Mouse (Mus musculus): ENCODE measurements at regions not wholly inside any gene's neighbourhood (a gene's known extent, or its start where the extent isn't known, plus 50 kb on each side); places are given as distances from the start of the nearest gene placed in this dataset.
A peak's percentile ranks its signal among the peaks of the same experiment; 100 is the strongest.

DNA sequence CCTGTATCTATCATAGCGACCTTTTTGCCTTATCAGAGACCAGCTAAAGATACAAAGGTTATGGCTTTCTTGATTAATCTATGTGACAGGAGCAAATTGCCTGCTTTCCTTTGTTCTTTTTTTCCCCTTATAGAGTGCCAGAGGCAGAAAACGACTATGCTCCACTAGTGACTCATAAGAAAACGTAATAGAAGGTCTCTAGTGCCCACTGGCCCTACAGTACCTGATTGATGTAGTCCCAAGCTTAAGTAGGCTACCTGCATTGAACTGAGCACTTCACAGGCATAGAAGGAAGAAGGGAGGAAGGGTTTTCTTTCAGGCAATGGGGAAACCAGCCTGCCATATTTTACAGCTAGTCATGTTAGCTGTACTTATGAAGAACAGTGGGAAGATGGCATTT lies 116.0 kb upstream of the Tusc1 start:
- no peak for DNase-seq (ENCODE audit: low read depth, low spot score)

DNA sequence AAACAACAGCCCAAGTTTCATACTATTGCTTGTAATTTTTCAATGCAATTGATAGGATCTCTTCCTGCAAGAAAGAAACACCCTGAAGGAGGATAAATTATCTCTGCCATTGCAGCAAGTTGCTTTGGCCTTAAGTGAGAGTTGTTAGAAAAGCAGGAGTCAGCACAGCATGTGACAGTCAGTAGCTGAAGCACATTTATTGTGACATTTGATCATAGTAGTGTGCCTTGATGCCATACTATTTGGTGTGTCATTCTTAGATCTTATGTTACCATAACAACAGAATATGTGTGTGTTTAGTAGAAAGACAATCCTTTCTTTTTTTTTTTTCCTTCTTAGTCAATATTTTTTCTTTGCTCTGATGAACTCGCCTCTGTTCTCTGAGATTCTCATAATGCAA lies 115.5 kb upstream of the Tusc1 start:
- DNase-seq (ENCODE audit: low read depth, low spot score): no peak

DNA sequence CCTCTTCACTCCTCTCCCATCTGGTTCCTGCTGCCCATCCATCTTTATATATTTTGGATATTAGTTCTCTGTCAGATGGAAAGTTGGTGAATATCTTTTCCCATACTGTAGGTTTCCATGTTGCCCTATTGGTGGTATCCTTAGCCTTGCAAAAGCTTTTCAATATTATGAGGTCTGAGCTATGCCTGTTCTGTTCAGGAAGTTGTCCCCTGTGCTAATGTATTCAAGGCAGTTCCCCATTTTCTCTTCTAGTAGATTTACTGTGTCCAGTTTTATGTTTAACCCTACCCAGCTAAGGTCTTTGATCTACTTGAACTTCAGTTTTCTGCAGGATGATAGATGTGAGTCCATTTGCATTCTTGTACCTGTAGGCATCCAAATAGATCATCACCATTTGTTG lies 109.4 kb upstream of the Tusc1 start:
- no peak for DNase-seq (ENCODE audit: low read depth, low spot score)

DNA sequence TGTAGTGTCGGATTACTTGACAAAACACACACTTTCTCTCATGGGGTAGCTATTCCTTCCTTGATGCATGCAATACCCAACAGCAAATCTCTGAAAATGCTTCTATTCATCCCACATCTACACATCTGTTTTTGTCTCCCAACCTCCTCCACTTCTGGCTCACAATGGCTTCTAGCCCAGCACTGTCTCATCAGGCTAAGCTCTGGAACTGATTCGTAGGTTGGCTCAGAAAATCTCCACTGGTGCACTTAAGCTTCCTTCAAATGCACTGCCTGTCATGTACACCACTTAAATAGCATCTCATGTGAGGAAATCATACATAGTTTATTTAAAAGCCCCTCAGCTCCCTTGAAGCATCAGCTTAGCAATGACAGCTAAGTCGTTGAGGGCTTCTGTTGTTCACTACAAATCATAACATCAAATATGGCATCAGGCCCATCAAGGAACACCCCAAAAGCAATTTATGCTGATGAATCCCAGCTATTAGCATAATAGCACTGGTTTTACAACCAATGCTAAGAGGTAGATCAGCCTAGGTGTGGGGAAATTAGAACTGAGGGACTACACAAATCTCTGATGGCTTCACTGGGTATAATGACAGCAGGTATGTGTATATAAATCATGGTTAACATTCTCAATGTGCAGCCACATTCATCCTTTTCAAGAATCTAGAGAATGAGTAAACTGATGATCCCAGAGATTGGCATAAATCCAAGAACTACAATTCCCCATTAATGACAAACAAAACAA lies 103.5 kb upstream of the Tusc1 start:
- no peak for DNase-seq (ENCODE audit: low read depth, low spot score)

DNA sequence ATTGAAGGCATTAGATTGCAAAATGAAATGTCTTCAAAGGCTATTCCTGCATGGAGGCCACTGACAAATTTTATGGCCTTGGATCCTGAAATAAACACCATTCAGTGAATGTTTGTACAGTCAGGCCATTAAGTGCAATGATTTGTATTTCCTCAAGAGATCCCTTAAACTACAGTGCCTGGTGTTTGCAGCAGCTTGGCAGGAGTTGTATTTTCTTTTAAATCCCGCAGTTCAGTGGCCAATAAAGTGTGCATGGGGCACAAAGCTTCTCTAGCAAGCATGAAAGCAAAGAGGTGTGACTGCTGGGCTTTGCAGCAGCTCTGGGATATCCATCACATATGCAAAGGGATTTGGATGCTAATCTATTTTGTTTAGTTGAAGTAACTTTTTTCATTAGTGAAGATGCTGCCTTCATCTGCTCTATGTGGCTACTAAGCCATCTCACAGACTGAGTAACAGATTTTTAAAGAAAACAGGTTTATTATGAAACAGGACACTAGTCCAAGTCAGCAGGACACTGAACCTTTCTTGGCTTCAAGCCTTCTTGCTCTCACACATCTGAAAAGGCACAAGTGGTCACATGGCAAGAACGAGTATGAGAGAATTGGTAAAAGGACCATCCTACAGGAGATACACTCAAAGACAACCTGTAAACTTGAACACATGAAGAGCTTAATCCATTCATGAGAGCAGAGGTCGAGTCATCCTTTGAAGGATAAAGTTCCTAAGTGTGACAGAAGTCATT lies 102.2 kb upstream of the Tusc1 start:
- DNase-seq (ENCODE audit: low read depth, low spot score): peak; percentile 12

DNA sequence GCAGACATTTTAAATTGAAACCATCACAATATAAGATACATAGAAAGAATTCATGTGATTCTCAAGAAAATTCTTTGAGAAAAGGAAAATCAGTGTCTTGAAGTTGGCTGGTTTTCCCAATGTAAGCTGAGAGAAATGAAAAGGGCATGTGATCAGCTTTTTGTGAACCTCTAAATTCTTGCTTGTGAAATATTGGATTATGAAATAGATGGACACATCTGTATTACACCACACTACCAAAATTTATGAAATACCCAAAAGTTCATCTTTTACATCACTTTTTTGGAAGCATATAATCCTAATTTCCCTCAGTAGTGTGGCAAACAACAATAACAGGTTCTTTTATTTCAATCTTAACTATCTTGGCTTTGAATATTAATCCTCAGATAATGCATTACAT lies 77.4 kb upstream of the Tusc1 start:
- no peak for DNase-seq (ENCODE audit: low read depth, low spot score)

DNA sequence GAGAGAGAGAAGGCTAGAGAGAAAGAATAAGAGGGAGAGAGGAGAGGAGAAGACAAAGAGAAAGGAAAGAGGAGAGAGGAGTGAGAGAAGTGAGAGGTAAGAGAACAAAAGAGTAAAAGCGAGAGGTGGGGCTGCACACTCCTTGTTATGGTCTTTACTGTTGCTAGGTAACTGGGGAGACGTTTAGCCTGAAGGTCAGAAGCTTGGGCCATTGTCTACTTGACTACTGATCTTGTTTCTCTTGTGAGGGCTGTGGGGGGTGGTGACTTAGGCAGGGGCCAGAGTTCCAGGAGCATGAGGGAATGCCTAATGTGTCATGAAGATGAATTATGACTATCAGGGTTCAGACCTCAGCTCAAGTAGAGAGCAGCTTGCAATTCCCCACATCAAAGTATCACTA lies 71.6 kb upstream of the Tusc1 start:
- no peak for DNase-seq (ENCODE audit: low read depth, low spot score)

DNA sequence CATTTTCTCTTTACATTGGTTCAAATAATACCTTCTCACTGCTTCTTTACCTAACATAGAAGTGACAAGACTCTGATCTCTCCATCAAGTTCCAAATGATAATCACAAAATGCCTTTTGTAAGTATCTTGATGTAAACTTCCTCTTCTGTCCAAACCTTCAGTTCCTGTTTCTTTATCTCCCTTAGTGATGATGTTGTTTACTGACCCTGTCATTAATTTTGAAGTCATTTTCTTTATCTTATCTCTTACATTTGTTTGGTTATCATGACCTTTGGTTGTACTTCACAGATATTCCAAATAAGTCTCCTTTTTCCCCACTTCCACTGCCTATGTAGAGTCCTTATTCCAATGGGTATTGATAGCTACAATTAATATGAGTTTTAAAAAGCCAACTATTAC lies 65.3 kb upstream of the Tusc1 start:
- no peak for DNase-seq (ENCODE audit: low read depth, low spot score)
